Mouse (Mus musculus) left cerebral cortex, adult 11 months (tissue): ENCODE results near the gene Gria1.

ENCODE experiments used
- DNase-seq: peaks from one replicate; pipeline ENCODE4 v3.0.0; 2022; ENCODE audit warnings: low spot score

Gria1 gene

DNA sequence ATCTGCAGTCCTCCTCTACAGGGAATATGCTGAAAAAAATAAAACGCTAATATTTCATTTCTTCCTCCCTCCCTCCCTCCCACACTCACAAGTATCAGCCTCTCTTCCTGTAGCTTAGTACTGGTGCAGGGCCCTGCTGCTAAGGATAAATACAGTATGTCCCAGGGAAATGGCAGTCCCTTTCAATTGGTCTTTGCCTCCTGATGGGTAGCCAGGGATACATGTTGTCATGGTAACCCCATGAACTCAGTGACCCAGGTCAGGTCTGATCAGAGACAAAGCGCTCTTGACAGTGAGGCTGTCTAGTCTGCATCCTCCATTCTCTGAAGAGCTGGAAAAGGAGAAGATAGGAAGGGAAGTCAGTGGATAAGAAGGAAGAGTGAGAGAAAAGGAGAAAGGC lies 287.1 kb downstream of the Gria1 start:
- DNase-seq: no peak

DNA sequence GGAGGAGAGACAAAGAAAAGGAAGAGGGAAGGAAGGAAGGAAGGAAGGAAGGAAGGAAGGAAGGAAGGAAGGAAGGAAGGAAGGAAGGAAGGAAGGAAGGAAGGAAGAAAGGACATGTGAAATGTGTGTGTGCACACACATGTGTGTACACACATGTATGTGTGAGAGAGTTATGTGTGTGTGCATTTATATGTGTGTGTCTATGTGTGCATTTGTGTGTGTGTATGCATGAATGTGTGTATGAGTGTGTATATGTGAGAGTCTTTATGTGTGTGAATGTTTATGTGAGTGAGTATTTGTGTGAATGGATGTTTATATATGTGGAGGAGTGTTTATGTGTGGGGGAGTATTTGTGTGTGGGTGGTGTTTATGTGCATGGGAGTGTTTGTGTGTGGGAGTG lies 287.5 kb downstream of the Gria1 start:
- no peak for DNase-seq

DNA sequence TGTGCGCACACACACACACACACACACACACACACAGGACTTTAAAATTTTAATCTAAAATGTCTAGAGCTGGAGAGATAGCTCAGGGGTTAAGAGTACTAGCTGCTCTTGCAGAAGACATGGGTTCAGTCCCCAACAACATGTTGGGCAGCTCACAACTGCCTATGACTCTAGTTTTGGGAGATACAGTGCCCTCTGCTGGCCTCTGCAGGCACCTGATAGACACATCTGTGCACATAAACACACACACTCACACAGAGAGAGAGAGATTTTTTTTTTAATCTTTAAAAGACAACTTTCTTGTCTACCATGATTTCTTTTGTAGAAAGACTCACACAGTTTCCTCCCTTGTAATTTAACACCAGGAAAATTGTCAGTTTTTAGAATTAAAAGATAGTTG lies 292.4 kb downstream of the Gria1 start:
- DNase-seq: no peak

DNA sequence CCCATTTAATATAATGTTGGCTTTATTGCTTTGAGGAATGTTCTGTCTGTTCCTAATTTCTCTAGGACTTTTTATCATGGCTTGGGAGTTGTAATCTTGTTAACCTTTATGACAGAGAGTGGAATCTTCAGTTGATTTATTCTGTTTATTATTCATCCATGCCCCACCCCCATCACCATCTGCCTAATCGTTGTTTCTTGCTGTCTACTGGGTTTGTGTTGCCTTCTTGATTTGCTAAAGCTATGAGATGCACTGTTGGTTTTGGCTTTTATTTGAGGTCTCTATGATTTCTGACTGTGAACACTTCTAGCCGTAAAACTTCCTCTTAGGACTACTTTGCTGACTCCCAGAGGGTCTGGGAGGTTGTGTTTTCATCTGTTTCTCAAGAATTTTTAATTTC lies 294.9 kb downstream of the Gria1 start:
- no peak for DNase-seq

DNA sequence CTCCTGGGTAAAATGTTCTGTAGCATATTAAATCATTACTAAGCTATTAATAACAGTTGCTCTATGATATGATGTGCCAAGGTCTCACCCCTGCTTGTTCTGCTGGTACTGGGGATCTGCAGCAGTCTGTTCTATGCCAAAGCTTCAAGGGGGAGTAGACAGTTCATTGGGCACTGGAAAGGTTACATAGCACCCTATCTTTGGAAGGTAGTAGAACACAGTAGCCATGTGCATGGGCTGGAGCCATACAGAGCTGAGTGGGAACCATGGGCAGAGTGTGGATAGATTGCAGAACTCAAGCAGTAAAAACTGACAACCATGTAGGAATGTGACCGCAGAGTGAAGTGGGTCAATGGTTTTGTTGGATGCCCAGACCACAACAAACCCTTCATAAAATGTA lies 295.7 kb downstream of the Gria1 start:
- DNase-seq: no peak

DNA sequence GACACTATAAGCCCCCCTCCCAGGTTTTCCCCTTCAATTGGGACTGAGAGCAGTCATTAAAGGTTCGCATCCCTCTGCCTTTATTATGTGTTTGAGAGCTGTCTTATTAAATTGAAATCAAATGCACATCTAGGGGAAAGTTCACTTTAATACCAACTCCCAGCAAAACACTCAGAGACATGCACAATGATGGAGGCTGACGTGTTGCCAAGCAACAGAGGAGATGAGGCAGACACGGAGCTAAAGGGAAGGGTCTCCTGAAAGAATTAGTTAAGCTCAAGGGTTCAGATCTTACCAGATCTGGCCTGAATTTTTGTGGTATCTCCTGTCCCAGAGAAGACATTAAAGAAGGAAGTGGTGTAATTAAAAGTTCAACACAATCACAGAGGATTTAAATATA lies 305.9 kb downstream of the Gria1 start:
- DNase-seq: no peak

DNA sequence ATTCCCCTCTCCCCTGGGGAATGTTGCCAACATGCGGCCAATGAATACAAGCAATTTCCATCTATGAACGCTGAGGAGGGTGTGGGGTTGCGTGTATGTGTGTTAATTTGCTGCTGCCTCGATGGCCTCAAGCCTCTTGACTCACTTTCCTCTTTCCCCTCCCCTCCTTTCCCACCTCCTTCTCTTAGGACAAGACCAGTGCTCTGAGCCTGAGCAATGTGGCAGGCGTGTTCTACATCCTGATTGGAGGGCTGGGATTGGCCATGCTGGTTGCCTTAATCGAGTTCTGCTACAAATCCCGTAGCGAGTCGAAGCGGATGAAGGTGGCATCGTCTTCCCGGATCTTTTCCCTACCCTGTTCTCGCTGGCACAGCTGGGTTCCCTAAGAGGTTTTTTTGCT lies 306.3 kb downstream of the Gria1 start:
- no peak for DNase-seq

DNA sequence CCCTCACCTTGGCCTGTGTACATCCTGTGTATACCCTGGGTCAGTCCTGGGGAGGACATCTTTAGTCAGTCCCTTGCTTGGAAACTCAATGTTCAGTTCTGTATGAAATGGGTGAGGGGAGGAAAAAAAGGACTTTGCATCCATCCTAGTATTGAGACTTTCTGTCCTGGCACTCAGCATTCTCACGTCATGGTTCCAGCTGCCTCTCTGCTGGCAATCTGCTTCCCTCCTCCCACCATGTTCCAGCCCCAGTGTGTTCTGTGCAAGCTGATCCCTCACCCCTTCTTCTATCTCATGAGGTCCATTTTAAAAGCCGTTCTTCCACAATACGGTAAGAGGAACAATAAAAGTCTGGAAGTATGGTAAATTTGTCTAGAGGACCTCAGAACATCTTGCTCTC lies 308.2 kb downstream of the Gria1 start:
- DNase-seq: peak; percentile 48

DNA sequence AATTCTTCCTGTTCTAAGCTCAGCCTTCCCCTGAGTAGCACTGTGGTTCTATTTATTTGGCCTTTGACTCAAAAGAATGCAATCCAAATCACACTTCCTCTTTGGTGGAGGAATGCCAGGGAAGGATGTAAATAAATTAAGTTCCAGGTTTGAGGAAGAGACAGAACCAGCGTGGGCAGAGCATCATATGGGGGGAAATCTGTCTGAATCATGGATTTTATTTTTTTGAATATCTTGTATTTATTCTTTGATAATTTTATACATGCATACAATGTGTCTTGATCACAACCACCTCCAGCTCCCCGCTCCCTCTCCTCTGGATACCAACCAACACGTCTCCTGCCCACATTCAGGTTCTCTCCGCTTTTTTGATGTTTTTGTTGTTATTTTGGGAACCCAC lies 312.9 kb downstream of the Gria1 start:
- DNase-seq: no peak
